Mouse (Mus musculus) hindbrain, embryonic 14.5 days (tissue): Measurements from ENCODE around the gene Ric3. TPM values are rescaled to one million over a fixed set of nuclear protein-coding genes. Genes with fewer than 3 reads are reported as not detected.

Source experiments
- ATAC-seq: fragments of 200-750 bp; cut with Nextera tagmentation; 2 replicates; pipeline ENCODE4 v1.8.0; 2017; ENCODE audit warnings: moderate number of reproducible peaks, mild to moderate bottlenecking, moderate TSS enrichment, moderate library complexity; ENCODE audit not compliant: low FRiP score
- DNase-seq: peaks from one replicate; pipeline ENCODE4 v3.0.0-alpha.2; 2015; ENCODE audit warnings: low spot score
- H3K27ac ChIP-seq: fragments of 300-500 bp; sonication (generic); 2 replicates; pipeline ENCODE4 v1.5.1; 2014; ENCODE audit warnings: mild to moderate bottlenecking, moderate library complexity
- H3K27me3 ChIP-seq: fragments of 300-500 bp; sonication (generic); 2 replicates; pipeline ENCODE4 v1.6.1; 2014; ENCODE audit warnings: mild to moderate bottlenecking, low read length, mixed read lengths; ENCODE audit not compliant: control insufficient read depth, insufficient read depth
- H3K36me3 ChIP-seq: fragments of 300-500 bp; sonication (generic); replicated peaks from 2 replicates; pipeline ENCODE4 v1.6.1; 2014; ENCODE audit not compliant: control insufficient read depth, insufficient read depth
- H3K4me1 ChIP-seq: fragments of 300-500 bp; sonication (generic); replicated peaks from 2 replicates; pipeline ENCODE4 v1.6.1; 2014; ENCODE audit warnings: antibody characterized with exemption, low read length, mixed read lengths; ENCODE audit not compliant: control insufficient read depth, insufficient read depth
- H3K4me2 ChIP-seq: fragments of 300-500 bp; sonication (generic); replicated peaks from 2 replicates; pipeline ENCODE4 v1.6.1; 2014; ENCODE audit warnings: mild to moderate bottlenecking, moderate library complexity
- H3K4me3 ChIP-seq: fragments of 300-500 bp; sonication (generic); replicated peaks from 2 replicates; pipeline ENCODE4 v1.5.1; 2014; ENCODE audit warnings: mild to moderate bottlenecking, low read length
- H3K9ac ChIP-seq: fragments of 300-500 bp; sonication (generic); 2 replicates; pipeline ENCODE4 v1.6.1; 2014
- H3K9me3 ChIP-seq: fragments of 300-500 bp; sonication (generic); 2 replicates; pipeline ENCODE4 v1.6.1; 2016; ENCODE audit warnings: low read length; ENCODE audit not compliant: control insufficient read depth
- WGBS: fragments of 180-500 bp; shearing (Covaris S2); extraction: QIAGEN DNeasy Blood & Tissue Kit; methylation state at CpG from one replicate; pipeline ENCODE4 v1.1.7; 2014; 5-methylcytosine and 5-hydroxymethylcytosine counted together
- polyA plus RNA-seq: library from polyadenylated mRNA; unstranded; fragments of >200 nt; fragmentation: Nextera tagmentation; extraction: Ambion mirVana; gene quantifications from 2 replicates; pipeline ENCODE4 v1.2.1, GENCODE M21; 2014

The Ric3 gene
- polyA plus RNA-seq, 1 experiment from 2014 or later = 34.4 TPM

- Histone ChIP-seq H3K9me3 (no peaks in the 10 kb centered on the region), H3K27me3 (0 out of 2 replicates have a peak, but pooled peaks cover 5% of the 10 kb centered on the region), H3K4me3 (peak overlapping the region; percentile 13; the same call in 1 of the 2 replicates), H3K27ac (peak overlapping the region; percentile 49; the same call in 1 of the 2 replicates), H3K9ac (peak overlapping the region; percentile 46), H3K36me3 (no peaks in the 10 kb centered on the region), H3K4me1 (peaks cover 46% of the 10 kb centered on the region), H3K4me2 (peak overlapping the region; percentile 78)
- DNase-seq = peak; percentile 35
- WGBS = 36% methylated on average over 4 of the region's 4 CpGs
- ATAC-seq = no peak
These were observed 70.0 kb downstream of the Ric3 start for GRCm38 (mm10) chr7:109012998-109013625.

DNA sequence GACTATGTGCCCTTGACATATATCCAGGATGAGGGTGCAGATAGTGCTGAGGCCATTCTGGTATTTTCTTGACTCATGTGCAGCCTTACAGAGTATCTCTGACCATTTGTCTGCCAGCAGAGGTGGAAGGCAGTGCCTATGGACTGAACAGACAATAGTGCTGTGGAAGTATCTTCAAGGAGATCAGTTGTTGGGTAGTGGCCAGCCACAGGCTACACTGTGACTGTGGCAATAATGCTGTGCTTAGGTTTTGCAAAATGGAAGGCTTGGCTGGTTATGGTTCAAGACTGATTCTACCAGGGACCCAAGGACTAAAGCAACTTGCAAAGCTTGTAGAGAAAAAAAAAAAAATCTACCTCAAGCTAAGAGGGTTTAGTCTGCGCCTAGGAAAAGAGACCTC lies 70.6 kb downstream of the Ric3 start:
- no peak for DNase-seq
- H3K4me3 ChIP-seq = peak overlapping the region; percentile 87
- H3K9me3 ChIP-seq = no peaks in the 10 kb centered on the region
- ATAC-seq = no peak
- H3K27ac ChIP-seq = peak overlapping the region; percentile 49; the same call in 1 of the 2 replicates
- H3K4me2 ChIP-seq = peak overlapping the region; percentile 78
- H3K9ac ChIP-seq = peak overlapping the region; percentile 46
- peaks cover 46% of the 10 kb centered on the region for H3K4me1 ChIP-seq
- no peaks in the 10 kb centered on the region for H3K36me3 ChIP-seq
- WGBS = 81% methylated on average over 1 of the region's 1 CpGs
- 0 out of 2 replicates have a peak, but pooled peaks cover 5% of the 10 kb centered on the region for H3K27me3 ChIP-seq

- Histone ChIP-seq H3K9ac (peak overlapping the region; percentile 94), H3K9me3 (no peaks in the 10 kb centered on the region), H3K4me3 (peak overlapping the region; percentile 87), H3K4me1 (peaks cover 40% of the 10 kb centered on the region), H3K27ac (peak overlapping the region; percentile 93), H3K36me3 (no peaks in the 10 kb centered on the region), H3K4me2 (peak overlapping the region; percentile 78), H3K27me3 (0 out of 2 replicates have a peak, but pooled peaks cover 5% of the 10 kb centered on the region)
- 20% methylated on average over 8 of the region's 8 CpGs for WGBS
- DNase-seq (peak; percentile 62), ATAC-seq (peak; percentile 77)
These were observed 71.4 kb downstream of the Ric3 start for GRCm38 (mm10) chr7:109011596-109012180.

DNA sequence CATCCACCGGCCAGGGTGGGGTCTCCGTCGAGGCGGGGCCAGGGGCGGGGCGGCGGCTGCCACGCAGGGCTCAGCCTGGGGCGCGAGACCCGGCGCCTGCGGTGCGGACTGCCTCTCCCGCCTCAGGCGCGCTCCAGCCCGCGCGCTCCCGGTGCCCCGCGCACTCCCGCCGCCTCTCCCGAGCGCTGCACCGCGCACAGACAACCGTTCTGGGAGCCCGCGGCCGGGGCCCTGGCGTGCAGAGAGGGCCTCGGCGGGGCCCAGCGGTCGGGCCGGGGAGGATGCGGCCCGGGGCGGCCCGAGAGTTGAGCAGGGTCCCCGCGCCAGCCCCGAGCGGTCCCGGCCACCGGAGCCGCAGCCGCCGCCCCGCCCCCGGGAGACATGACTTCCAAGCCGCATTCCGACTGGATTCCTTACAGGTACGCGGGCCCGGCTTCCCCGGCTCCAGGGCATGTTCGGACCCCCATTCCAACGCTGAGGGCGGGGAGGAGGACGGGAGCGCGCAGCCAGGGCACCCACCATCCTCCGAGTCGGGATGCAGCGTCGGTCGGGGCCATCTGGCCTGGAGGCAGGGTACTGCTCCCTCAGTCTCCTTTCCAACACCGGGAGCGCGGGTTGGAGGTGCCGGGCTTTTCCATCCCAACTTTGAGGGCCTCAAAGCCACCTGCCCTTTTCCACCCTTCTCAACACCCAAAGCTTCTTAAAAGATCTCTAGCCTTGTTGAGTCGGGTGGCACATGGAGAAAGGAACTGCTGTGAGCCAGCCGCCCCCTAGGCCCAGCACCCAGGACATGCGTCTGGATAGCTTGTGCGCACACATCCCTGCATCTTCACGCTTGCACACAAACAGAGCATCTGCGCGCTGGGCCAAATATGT lies 72.2 kb downstream of the Ric3 start:
- 0 out of 2 replicates have a peak, but pooled peaks cover 5% of the 10 kb centered on the region for H3K27me3 ChIP-seq
- peak overlapping the region; percentile 87 for H3K4me3 ChIP-seq
- H3K9ac ChIP-seq = peak overlapping the region; percentile 94
- H3K27ac ChIP-seq = peak overlapping the region; percentile 93
- WGBS = 2% methylated on average over 68 of the region's 82 CpGs
- no peaks in the 10 kb centered on the region for H3K9me3 ChIP-seq
- no peaks in the 10 kb centered on the region for H3K36me3 ChIP-seq
- H3K4me1 ChIP-seq = peaks cover 36% of the 10 kb centered on the region
- peak; percentile 79 for ATAC-seq
- peak; percentile 70 for DNase-seq
- H3K4me2 ChIP-seq = peak overlapping the region; percentile 78

DNA sequence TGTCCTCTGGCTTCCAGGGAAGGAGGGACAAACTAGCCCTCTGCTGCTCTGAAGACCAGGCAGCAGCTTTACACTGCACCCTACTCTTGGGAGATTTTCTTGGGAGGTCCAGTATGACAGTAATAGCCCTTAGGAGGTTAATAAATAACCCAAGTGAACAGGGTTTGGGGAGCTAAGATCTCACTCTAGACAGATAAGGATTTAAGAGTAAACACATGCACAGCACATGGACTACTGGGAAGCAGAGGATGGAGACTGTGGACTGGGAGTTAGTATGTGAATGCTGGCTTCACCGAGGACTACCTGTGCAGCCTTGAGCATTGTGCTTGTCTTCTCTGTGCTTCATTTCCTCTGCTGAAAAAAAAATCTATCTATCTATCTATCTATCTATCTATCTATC lies 73.9 kb downstream of the Ric3 start:
- no peak overlapping the region for H3K9ac ChIP-seq
- H3K36me3 ChIP-seq = no peaks in the 10 kb centered on the region
- no peaks in the 10 kb centered on the region for H3K9me3 ChIP-seq
- H3K4me2 ChIP-seq = no peak overlapping the region
- H3K27me3 ChIP-seq = 0 out of 2 replicates have a peak, but pooled peaks cover 5% of the 10 kb centered on the region
- H3K27ac ChIP-seq = no peak overlapping the region
- peaks cover 27% of the 10 kb centered on the region for H3K4me1 ChIP-seq
- WGBS = 97% methylated on average over 1 of the region's 1 CpGs
- ATAC-seq (no peak), DNase-seq (no peak)
- no peak overlapping the region for H3K4me3 ChIP-seq

- Histone ChIP-seq H3K4me3 (no peak overlapping the region), H3K27ac (no peak overlapping the region), H3K4me2 (no peak overlapping the region), H3K36me3 (no peaks in the 10 kb centered on the region), H3K9me3 (no peaks in the 10 kb centered on the region), H3K9ac (no peak overlapping the region), H3K27me3 (no peaks in the 10 kb centered on the region), H3K4me1 (no peaks in the 10 kb centered on the region)
- 33% methylated on average over 3 of the region's 3 CpGs for WGBS
- DNase-seq (no peak), ATAC-seq (no peak)
These were observed 79.5 kb downstream of the Ric3 start for GRCm38 (mm10) chr7:109003653-109004052.

GRCm38 (mm10) chr7:109001971-109002370 lies 81.2 kb downstream of the Ric3 start:
- no peak overlapping the region for H3K9ac ChIP-seq
- no peak overlapping the region for H3K4me3 ChIP-seq
- no peaks in the 10 kb centered on the region for H3K4me1 ChIP-seq
- H3K27ac ChIP-seq = no peak overlapping the region
- ATAC-seq = no peak
- WGBS = 89% methylated on average over 4 of the region's 4 CpGs
- H3K27me3 ChIP-seq = no peaks in the 10 kb centered on the region
- DNase-seq = no peak
- H3K4me2 ChIP-seq = no peak overlapping the region
- H3K9me3 ChIP-seq = no peaks in the 10 kb centered on the region
- no peaks in the 10 kb centered on the region for H3K36me3 ChIP-seq

DNA sequence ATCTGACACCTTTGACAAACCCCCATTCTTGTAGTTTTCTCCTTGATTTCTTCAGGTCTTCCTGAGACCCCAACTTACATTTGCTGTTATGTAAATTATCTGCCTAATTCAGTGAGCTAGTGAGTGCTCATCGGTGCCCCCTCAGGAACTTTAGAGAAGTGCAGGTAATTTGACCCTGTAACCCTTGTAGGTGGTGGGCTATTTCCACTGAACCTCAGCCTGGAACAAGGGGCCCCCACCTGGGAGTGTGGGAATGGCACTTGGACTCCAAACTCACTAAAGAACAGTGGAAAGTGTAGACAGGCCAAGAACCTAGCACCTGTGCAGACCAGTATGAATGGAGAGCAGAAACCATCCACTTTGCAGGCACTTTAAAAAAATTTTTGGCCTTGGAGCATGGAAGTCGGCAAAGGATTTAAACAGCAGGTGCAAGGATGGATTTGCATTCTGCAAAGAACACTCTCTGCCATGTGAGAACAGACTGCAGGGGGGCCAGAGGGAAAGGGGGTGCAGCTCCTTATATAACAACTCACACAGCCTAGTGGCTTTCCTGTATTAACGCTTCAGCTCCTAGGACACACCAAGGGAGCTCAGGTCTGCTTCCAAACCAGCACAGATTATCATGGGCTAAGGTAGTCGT lies 82.7 kb downstream of the Ric3 start:
- no peaks in the 10 kb centered on the region for H3K4me1 ChIP-seq
- no peak overlapping the region for H3K4me2 ChIP-seq
- H3K27ac ChIP-seq = no peak overlapping the region
- WGBS = 47% methylated on average over 4 of the region's 4 CpGs
- no peaks in the 10 kb centered on the region for H3K9me3 ChIP-seq
- H3K9ac ChIP-seq = no peak overlapping the region
- H3K4me3 ChIP-seq = no peak overlapping the region
- DNase-seq (peak; percentile 54), ATAC-seq (no peak)
- H3K27me3 ChIP-seq = no peaks in the 10 kb centered on the region
- no peaks in the 10 kb centered on the region for H3K36me3 ChIP-seq

GRCm38 (mm10) chr7:108996156-108996555 lies 87.0 kb downstream of the Ric3 start:
- Histone ChIP-seq H3K4me2 (no peak overlapping the region), H3K4me1 (no peaks in the 10 kb centered on the region), H3K9ac (no peak overlapping the region), H3K4me3 (no peak overlapping the region), H3K27ac (no peak overlapping the region), H3K9me3 (no peaks in the 10 kb centered on the region), H3K27me3 (no peaks in the 10 kb centered on the region), H3K36me3 (no peaks in the 10 kb centered on the region)
- 61% methylated on average over 6 of the region's 6 CpGs for WGBS
- ATAC-seq (no peak), DNase-seq (no peak)
